Mouse (Mus musculus) spleen, postnatal 36 days (tissue): Measurements from ENCODE around the gene Krtcap2.

Source experiments
- DNase-seq, 2 experiments: peaks; one replicate each; pipeline ENCODE4 v3.0.0; 2022; ENCODE audit warnings: low spot score in 2 of 2, mixed read lengths in 1 of 2

Gene Krtcap2

GRCm38 (mm10) chr3:89225321-89225815 is 20.4 kb upstream of the Krtcap2 start:
- no peak for DNase-seq

- DNase-seq, result no peak
Measured at GRCm38 (mm10) chr3:89225918-89226317, 19.8 kb upstream of the Krtcap2 start.

- no peak for DNase-seq
Measured at GRCm38 (mm10) chr3:89226361-89226760, 19.4 kb upstream of the Krtcap2 start.

DNA sequence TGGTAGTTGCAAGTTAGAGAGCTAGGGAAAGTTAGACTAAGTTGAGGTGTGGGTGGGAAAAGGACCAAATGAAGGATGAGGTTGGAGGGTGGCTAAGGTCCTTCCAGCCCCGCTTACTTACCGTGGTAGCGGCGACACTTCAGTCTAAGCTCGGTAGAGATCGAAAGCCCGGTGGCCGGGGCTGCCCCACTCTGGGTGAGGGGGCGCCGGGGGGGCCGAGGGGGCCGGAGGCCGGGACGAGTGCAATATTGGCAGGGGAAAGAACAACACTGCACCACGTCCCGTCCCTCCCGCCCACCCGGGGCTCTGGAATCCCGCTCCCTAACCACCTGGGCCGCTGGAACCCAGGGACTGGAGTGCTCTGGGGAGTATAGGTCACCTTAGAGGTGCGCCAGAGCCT is 18.9 kb upstream of the Krtcap2 start, which contains the start of gene Mtx1:
Gene Mtx1 (minus strand): TSS at position 189 of the 400 bp plus-strand sequence.
- DNase-seq, result no peak

GRCm38 (mm10) chr3:89227307-89228179 is 18.2 kb upstream of the Krtcap2 start:
- peak in 1 of 2 experiments; percentile 53 for DNase-seq

DNA sequence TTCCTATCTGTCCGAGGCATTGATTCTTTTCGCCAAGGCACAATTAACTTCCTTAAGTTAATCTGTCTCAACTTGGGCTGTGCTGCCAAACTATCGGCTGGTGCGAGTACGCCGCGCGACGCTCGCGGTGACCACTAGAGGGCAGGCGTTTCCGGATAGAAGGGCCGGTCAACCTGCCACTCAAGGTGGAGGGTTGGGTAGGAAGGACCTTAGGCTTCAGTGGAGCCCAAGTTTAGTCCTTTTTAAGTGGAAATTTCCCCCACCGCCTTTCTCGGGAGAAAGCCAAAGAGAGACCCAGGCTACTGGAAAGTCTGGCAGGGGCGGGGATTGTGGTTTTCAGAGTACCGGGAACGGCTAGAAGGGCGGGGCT is 17.6 kb upstream of the Krtcap2 start:
- DNase-seq, result peak; percentile 82 to 85

- no peak for DNase-seq
Measured at GRCm38 (mm10) chr3:89228836-89229235, 16.9 kb upstream of the Krtcap2 start, which contains the start of gene Muc1. Gene Muc1, plus strand, starts transcription at chr3:89229057.

GRCm38 (mm10) chr3:89229276-89229675 is 16.5 kb upstream of the Krtcap2 start:
- no peak for DNase-seq

GRCm38 (mm10) chr3:89230561-89230960 is 15.2 kb upstream of the Krtcap2 start:
- no peak for DNase-seq

DNA sequence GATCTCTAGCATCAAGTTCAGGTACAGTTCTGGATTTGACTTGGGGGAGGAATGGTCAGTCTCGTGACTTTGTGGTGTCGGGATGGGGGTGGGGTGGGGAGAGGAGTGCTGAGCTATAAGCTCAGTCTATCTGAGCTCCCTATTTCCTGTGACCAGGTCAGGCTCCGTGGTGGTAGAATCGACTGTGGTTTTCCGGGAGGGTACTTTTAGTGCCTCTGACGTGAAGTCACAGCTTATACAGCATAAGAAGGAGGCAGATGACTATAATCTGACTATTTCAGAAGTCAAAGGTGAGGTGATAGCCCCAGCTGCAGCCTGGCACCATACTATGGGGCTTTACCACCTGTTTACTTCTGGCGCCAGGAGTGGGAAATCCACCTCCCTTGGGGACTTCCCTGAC is 14.4 kb upstream of the Krtcap2 start:
- no peak for DNase-seq

- DNase-seq, result no peak
Measured at GRCm38 (mm10) chr3:89231772-89232275, 13.9 kb upstream of the Krtcap2 start.

- no peak for DNase-seq
Measured at GRCm38 (mm10) chr3:89232614-89233013, 13.2 kb upstream of the Krtcap2 start.

GRCm38 (mm10) chr3:89233562-89234110 is 12.1 kb upstream of the Krtcap2 start:
- DNase-seq, result peak; percentile 68

DNA sequence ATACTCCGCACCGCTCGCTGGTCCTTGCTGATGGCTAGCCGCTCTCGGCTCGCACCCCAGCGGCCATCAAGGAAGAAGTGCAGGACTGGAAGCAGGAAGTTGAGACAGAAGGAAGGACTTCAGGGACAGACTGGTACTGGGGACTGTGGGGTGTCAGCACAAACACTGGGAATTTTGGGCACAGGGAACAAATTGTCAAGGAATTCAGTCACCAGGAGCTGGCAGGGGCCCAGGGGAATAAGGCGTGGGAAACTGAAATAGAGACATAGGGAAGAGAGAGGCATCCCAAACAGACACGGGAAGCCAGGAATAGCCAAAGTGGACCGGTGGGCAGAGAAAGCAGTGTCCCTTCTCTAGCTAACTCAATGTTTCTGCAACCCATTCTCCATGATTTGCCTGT is 9.2 kb upstream of the Krtcap2 start:
- no peak for DNase-seq

DNA sequence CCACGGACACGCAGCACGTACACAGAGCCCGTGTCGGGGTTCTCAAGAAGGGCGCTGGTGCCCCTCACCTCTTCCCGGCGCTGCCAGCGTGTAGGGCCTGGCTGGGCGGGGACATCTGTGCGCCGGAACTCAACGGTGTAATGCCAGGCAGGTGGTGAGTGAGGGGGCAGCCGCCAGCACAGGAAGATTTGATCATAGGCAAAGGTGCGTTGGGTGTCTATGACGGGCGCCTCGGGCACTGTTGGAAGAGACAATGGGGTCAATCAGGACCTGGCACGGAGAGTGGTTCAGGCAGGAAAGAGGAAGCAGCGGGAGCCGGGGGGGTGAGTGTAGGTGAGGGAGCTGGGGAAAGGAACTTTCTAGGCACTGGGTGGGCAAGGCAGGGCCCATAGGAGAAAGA is 8.1 kb upstream of the Krtcap2 start:
- DNase-seq, result no peak

GRCm38 (mm10) chr3:89238494-89238893 is 7.3 kb upstream of the Krtcap2 start:
- DNase-seq, result no peak

- DNase-seq, result peak; percentile 68 to 76
Measured at GRCm38 (mm10) chr3:89242331-89242895, 3.4 kb upstream of the Krtcap2 start.

- peak; percentile 78 to 80 for DNase-seq
Measured at GRCm38 (mm10) chr3:89243609-89244008, 2.2 kb upstream of the Krtcap2 start.

DNA sequence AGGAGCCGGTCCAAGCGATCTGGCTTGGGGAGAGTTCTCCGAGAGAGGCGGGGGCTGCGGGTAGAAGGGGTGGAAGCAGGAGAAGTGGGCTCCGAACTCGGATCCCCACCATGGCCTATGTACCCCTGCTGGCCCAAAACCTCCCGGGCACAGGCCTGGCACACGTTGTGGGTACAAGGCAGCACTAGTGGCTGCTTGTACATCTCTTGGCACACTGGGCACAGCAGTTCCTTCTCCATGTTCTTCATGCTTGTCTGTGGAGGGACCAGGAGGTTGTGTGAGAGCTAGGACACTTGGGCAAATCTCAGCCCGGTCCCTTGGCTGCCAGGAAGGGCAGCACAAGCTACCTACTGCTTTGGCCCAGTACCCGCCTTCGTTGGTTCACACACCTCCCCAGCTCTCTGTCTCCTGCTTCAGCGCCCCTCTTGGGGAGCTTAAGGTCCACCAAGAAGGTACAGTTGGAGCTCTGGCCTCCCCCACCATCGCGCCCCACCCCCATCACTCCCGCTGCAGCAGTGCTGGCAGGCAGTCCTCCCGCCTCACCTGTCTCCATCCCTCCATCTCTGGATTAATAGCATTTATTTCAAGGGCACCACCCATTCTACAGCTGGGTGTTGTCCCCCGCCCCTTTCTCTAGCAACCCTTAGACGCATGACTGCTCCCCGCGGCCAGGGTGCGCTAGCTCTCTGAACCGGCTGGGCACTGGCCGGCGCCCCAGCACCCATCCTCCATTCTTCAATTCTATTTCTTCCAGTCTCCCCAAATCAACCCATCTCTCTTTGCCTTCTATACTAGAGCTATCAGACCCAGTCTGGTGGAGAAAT is 1.4 kb upstream of the Krtcap2 start:
- peak in 1 of 2 experiments; percentile 52 for DNase-seq

- DNase-seq, result peak in 1 of 2 experiments; percentile 44
Measured at GRCm38 (mm10) chr3:89244982-89245687, 631 bp upstream of the Krtcap2 start.
